Mouse (Mus musculus) spleen, adult 10 weeks (tissue): ENCODE data around the gene Agpat4. TPM values are rescaled to one million over a fixed set of nuclear protein-coding genes. Genes with fewer than 3 reads are reported as not detected.

ENCODE experiments used
- polyA plus RNA-seq: library from polyadenylated mRNA; stranded (reverse); fragments of 350-450 nt; fragmentation: Illumina TruSeq; extraction: RNeasy Lipid Tissue Mini Kit (QIAGEN cat#74804); gene quantifications from one replicate; pipeline ENCODE4 v1.2.3, GENCODE M21; 2015; ENCODE audit warnings: low replicate concordance; ENCODE audit not compliant: insufficient read depth

The Agpat4 gene
- polyA plus RNA-seq: 9.4 TPM

GRCm38 (mm10) chr17:12118561-12118925, at the start of gene Agpat4:
Gene Agpat4, plus strand, starts transcription at chr17:12118704.

Other genes with a start within 250 kb of the Agpat4 start
- 14.3 TPM for gene Map3k4, start 200.1 kb downstream of the Agpat4 start, polyA plus RNA-seq